Mouse (Mus musculus) liver, embryonic 13.5 days (tissue): Measurements from ENCODE around the gene Aldh18a1. TPM values are rescaled to one million over a fixed set of nuclear protein-coding genes. Genes with fewer than 3 reads are reported as not detected.
"Not testable (repeated sequence)": the region's sequence is repeated elsewhere in the genome, so short reads cannot be mapped to it uniquely, and the experiment has no call there.

Experiments
- ATAC-seq: fragments of 200-750 bp; cut with Nextera tagmentation; 2 replicates; pipeline ENCODE4 v1.8.0; 2017; ENCODE audit warnings: low read depth, mild to moderate bottlenecking, moderate number of reproducible peaks, moderate library complexity
- DNase-seq: peaks from one replicate; pipeline ENCODE4 v3.0.0; 2022
- H3K27ac ChIP-seq: fragments of 300-500 bp; sonication (generic); 2 replicates; pipeline ENCODE4 v1.5.1; 2015; ENCODE audit warnings: moderate library complexity, mild to moderate bottlenecking, inconsistent platforms
- H3K27me3 ChIP-seq: fragments of 300-500 bp; sonication (generic); 2 replicates; pipeline ENCODE4 v1.6.1; 2015; ENCODE audit warnings: mild to moderate bottlenecking, inconsistent platforms
- H3K36me3 ChIP-seq: fragments of 300-500 bp; sonication (generic); 2 replicates; pipeline ENCODE4 v1.6.1; 2015; ENCODE audit warnings: mild to moderate bottlenecking, inconsistent platforms
- H3K4me1 ChIP-seq: fragments of 300-500 bp; sonication (generic); replicated peaks from 2 replicates; pipeline ENCODE4 v1.6.1; 2015; ENCODE audit warnings: inconsistent platforms
- H3K4me2 ChIP-seq: fragments of 300-500 bp; sonication (generic); 2 replicates; pipeline ENCODE4 v1.6.1; 2015; ENCODE audit warnings: inconsistent platforms, mild to moderate bottlenecking, moderate library complexity
- H3K4me3 ChIP-seq: fragments of 300-500 bp; sonication (generic); replicated peaks from 2 replicates; pipeline ENCODE4 v1.5.1; 2015; ENCODE audit warnings: mild to moderate bottlenecking, inconsistent platforms
- H3K9ac ChIP-seq: fragments of 300-500 bp; sonication (generic); 2 replicates; pipeline ENCODE4 v1.6.1; 2015; ENCODE audit warnings: mild to moderate bottlenecking, inconsistent platforms
- H3K9me3 ChIP-seq: fragments of 300-500 bp; sonication (generic); replicated peaks from 2 replicates; pipeline ENCODE4 v1.6.1; 2016; ENCODE audit warnings: inconsistent platforms
- WGBS: fragments of 180-500 bp; shearing (Covaris S2); methylation state at CpG from one replicate; pipeline ENCODE4 v1.1.7; 2015; ENCODE audit not compliant: insufficient replicate concordance; 5-methylcytosine and 5-hydroxymethylcytosine counted together
- polyA plus RNA-seq: library from polyadenylated mRNA; unstranded; fragments of >200 nt; fragmentation: Nextera tagmentation; extraction: Ambion mirVana; gene quantifications from 2 replicates; pipeline ENCODE4 v1.2.1, GENCODE M21; 2015

Gene Aldh18a1
- polyA plus RNA-seq, 1 experiment from 2014 or later, result 42.9 TPM

GRCm38 (mm10) chr19:40586908-40587307 is 1.4 kb downstream of the Aldh18a1 start:
- peak overlapping the region; percentile 82 for H3K9ac ChIP-seq
- H3K4me3 ChIP-seq, result peak overlapping the region; percentile 83
- peak; percentile 28 for ATAC-seq
- WGBS, result 18% methylated on average over 7 of the region's 7 CpGs
- H3K27ac ChIP-seq, result peak overlapping the region; percentile 84
- peaks cover 49% of the 10 kb centered on the region for H3K4me1 ChIP-seq
- peaks cover 34% of the 10 kb centered on the region for H3K36me3 ChIP-seq
- no peaks in the 10 kb centered on the region for H3K27me3 ChIP-seq
- no peaks in the 10 kb centered on the region for H3K9me3 ChIP-seq
- DNase-seq, result peak; percentile 34
- peak overlapping the region; percentile 94 for H3K4me2 ChIP-seq

GRCm38 (mm10) chr19:40581662-40582061 is 6.6 kb downstream of the Aldh18a1 start:
- H3K4me2 ChIP-seq, result no peak overlapping the region
- ATAC-seq, result no peak
- peaks cover 78% of the 10 kb centered on the region for H3K36me3 ChIP-seq
- H3K9me3 ChIP-seq, result no peaks in the 10 kb centered on the region
- no peak overlapping the region for H3K4me3 ChIP-seq
- no peak overlapping the region for H3K27ac ChIP-seq
- no peak for DNase-seq
- WGBS, result 74% methylated on average over 5 of the region's 5 CpGs
- no peak overlapping the region for H3K9ac ChIP-seq
- peaks cover 31% of the 10 kb centered on the region for H3K4me1 ChIP-seq
- no peaks in the 10 kb centered on the region for H3K27me3 ChIP-seq

- Histone ChIP-seq H3K4me1 (peaks cover 24% of the 10 kb centered on the region), H3K36me3 (peaks cover 85% of the 10 kb centered on the region), H3K27me3 (no peaks in the 10 kb centered on the region), H3K9ac (no peak overlapping the region), H3K4me2 (no peak overlapping the region), H3K9me3 (no peaks in the 10 kb centered on the region), H3K27ac (no peak overlapping the region), H3K4me3 (no peak overlapping the region)
- whole genome bisulfite sequencing, result 58% methylated on average over 2 of the region's 2 CpGs
- ATAC-seq (0 out of 2 replicates have a peak, but pooled peaks have one; percentile 50), DNase-seq (no peak)
Measured at GRCm38 (mm10) chr19:40580902-40581301, 7.4 kb downstream of the Aldh18a1 start.

- Histone ChIP-seq H3K4me2 (no peak overlapping the region), H3K36me3 (peaks cover 98% of the 10 kb centered on the region), H3K27ac (no peak overlapping the region), H3K9me3 (0 out of 2 replicates have a peak, but pooled peaks cover 2% of the 10 kb centered on the region), H3K4me3 (no peak overlapping the region), H3K27me3 (no peaks in the 10 kb centered on the region), H3K9ac (no peak overlapping the region), H3K4me1 (0 out of 2 replicates have a peak, but pooled peaks cover 1% of the 10 kb centered on the region)
- ATAC-seq (no peak), DNase-seq (no peak)
- WGBS, result 67% methylated on average over 5 of the region's 5 CpGs
Measured at GRCm38 (mm10) chr19:40575438-40575837, 12.8 kb downstream of the Aldh18a1 start.

- Histone ChIP-seq H3K4me2 (no peak overlapping the region), H3K27ac (no peak overlapping the region), H3K4me1 (no peaks in the 10 kb centered on the region), H3K27me3 (no peaks in the 10 kb centered on the region), H3K9me3 (peaks cover 4% of the 10 kb centered on the region; the same call in 1 of the 2 replicates), H3K9ac (no peak overlapping the region), H3K4me3 (no peak overlapping the region), H3K36me3 (peaks cover 100% of the 10 kb centered on the region)
- ATAC-seq (no peak; the same call in 1 of the 2 replicates), DNase-seq (no peak)
- WGBS, result 77% methylated on average over 9 of the region's 9 CpGs
Measured at GRCm38 (mm10) chr19:40570726-40571125, 17.5 kb downstream of the Aldh18a1 start.

- Histone ChIP-seq H3K4me1 (no peaks in the 10 kb centered on the region), H3K27ac (no peak overlapping the region), H3K9ac (no peak overlapping the region), H3K36me3 (peaks cover 98% of the 10 kb centered on the region), H3K4me3 (no peak overlapping the region), H3K9me3 (peaks cover 4% of the 10 kb centered on the region; the same call in 1 of the 2 replicates), H3K27me3 (no peaks in the 10 kb centered on the region), H3K4me2 (no peak overlapping the region)
- no peak for DNase-seq
- ATAC-seq, result no peak
- 85% methylated on average over 3 of the region's 3 CpGs for WGBS
Measured at GRCm38 (mm10) chr19:40567616-40568015, 20.6 kb downstream of the Aldh18a1 start.

- Histone ChIP-seq H3K27me3 (no peaks in the 10 kb centered on the region), H3K36me3 (peaks cover 74% of the 10 kb centered on the region), H3K9me3 (no peaks in the 10 kb centered on the region), H3K4me3 (no peak overlapping the region), H3K4me1 (no peaks in the 10 kb centered on the region), H3K27ac (no peak overlapping the region), H3K4me2 (no peak overlapping the region), H3K9ac (no peak overlapping the region)
- ATAC-seq, result no peak
- no peak for DNase-seq
- 76% methylated on average over 10 of the region's 10 CpGs for WGBS
Measured at GRCm38 (mm10) chr19:40563880-40564645, 24.2 kb downstream of the Aldh18a1 start.

- H3K4me1 ChIP-seq, H3K4me2 ChIP-seq, H3K4me3 ChIP-seq, H3K27ac ChIP-seq, H3K9ac ChIP-seq, DNase-seq, H3K9me3 ChIP-seq, H3K27me3 ChIP-seq: not testable (repeated sequence)
- 73% methylated on average over 12 of the region's 31 CpGs for WGBS
- H3K36me3 ChIP-seq, result peaks cover 68% of the 10 kb centered on the region
- peak; percentile 68; the same call in 1 of the 2 replicates for ATAC-seq
Measured at GRCm38 (mm10) chr19:40561521-40561920, 26.7 kb downstream of the Aldh18a1 start.

- no peak overlapping the region for H3K9ac ChIP-seq
- WGBS, result 83% methylated on average over 7 of the region's 7 CpGs
Measured at GRCm38 (mm10) chr19:40556029-40556428, 32.2 kb downstream of the Aldh18a1 start.

GRCm38 (mm10) chr19:40555136-40555535 is 33.1 kb downstream of the Aldh18a1 start:
- Histone ChIP-seq H3K36me3 (peaks cover 81% of the 10 kb centered on the region), H3K9ac (no peak overlapping the region), H3K4me2 (no peak overlapping the region), H3K4me1 (peaks cover 37% of the 10 kb centered on the region), H3K4me3 (no peak overlapping the region), H3K9me3 (no peaks in the 10 kb centered on the region), H3K27me3 (no peaks in the 10 kb centered on the region), H3K27ac (peak overlapping the region; percentile 40; the same call in 1 of the 2 replicates)
- ATAC-seq (no peak), DNase-seq (no peak)
- WGBS, result 93% methylated on average over 8 of the region's 8 CpGs

More at GRCm38 (mm10) chr19:40556029-40556428, 32.2 kb downstream of the Aldh18a1 start:
- Histone ChIP-seq H3K27ac (no peak overlapping the region), H3K27me3 (no peaks in the 10 kb centered on the region), H3K4me2 (no peak overlapping the region), H3K4me3 (no peak overlapping the region), H3K9me3 (no peaks in the 10 kb centered on the region), H3K36me3 (peaks cover 73% of the 10 kb centered on the region), H3K4me1 (peaks cover 37% of the 10 kb centered on the region)
- no peak for DNase-seq
- no peak for ATAC-seq

GRCm38 (mm10) chr19:40554343-40554742 is 33.9 kb downstream of the Aldh18a1 start:
- no peak overlapping the region for H3K4me3 ChIP-seq
- H3K27me3 ChIP-seq, result no peaks in the 10 kb centered on the region
- 85% methylated on average over 11 of the region's 11 CpGs for WGBS
- peak overlapping the region; percentile 81 for H3K27ac ChIP-seq
- H3K9me3 ChIP-seq, result no peaks in the 10 kb centered on the region
- ATAC-seq, result no peak
- H3K4me1 ChIP-seq, result peaks cover 37% of the 10 kb centered on the region
- H3K9ac ChIP-seq, result no peak overlapping the region
- H3K4me2 ChIP-seq, result no peak overlapping the region
- H3K36me3 ChIP-seq, result peaks cover 81% of the 10 kb centered on the region
- DNase-seq, result no peak
